ENCODE assay signal across 16 mouse cellular contexts in genomic region chr6:54604001-54604715, GRCm38 (mm10). TPM values are rescaled to one million over a fixed set of nuclear protein-coding genes. Genes with fewer than 3 reads are reported as not detected.
DNase-seq lines count a peak whose midpoint lies in the region; ATAC-seq and TF ChIP-seq lines count a peak whose summit lies in the region.
"Had no signal": no experiment of that assay in that cellular context is flagged by ENCODE, and none has a peak within 500 bp of the region (broad histone marks: within the 10 kb centered on the region; RNA-seq: fewer than 3 reads in every experiment).

No protein-coding gene starts in this region.

- 93% methylated on average over 1 of the region's 1 CpGs for WGBS in lung, embryonic 14.5 days

- H3K27me3 ChIP-seq in lung, embryonic 14.5 days (ENCODE audit: insufficient read depth, low read length) = no peaks in the 10 kb centered on the region
- H3K27me3 ChIP-seq: hindbrain, embryonic 12.5 days; midbrain, embryonic 15.5 days; neural tube, embryonic 13.5 days had no signal

- no peak for TF ChIP-seq CTCF in lung, embryonic 14.5 days (IDR thresholded peaks at IDR 0.05; ENCODE audit: low read depth)

- no peak for ATAC-seq in lung, embryonic 14.5 days (ENCODE audit: insufficient read depth)
- ATAC-seq: forebrain, embryonic 14.5 days; intestine, postnatal 0 days; midbrain, embryonic 15.5 days had no signal

- H3K9ac ChIP-seq in lung, embryonic 14.5 days = no peak overlapping the region
- H3K9ac ChIP-seq: hindbrain, embryonic 12.5 days; midbrain, embryonic 15.5 days; neural tube, embryonic 13.5 days had no signal

- H3K4me1 ChIP-seq in lung, embryonic 14.5 days (ENCODE audit: insufficient read depth) = no peaks in the 10 kb centered on the region
- H3K4me1 ChIP-seq: hindbrain, embryonic 12.5 days; midbrain, embryonic 15.5 days had no signal

- no peaks in the 10 kb centered on the region for H3K36me3 ChIP-seq in lung, embryonic 14.5 days (ENCODE audit: insufficient read depth)
- H3K36me3 ChIP-seq: midbrain, embryonic 15.5 days had no signal

- H3K27ac ChIP-seq in lung, embryonic 14.5 days (ENCODE audit: low read depth) = no peak overlapping the region
- H3K27ac ChIP-seq: hindbrain, embryonic 12.5 days; midbrain, embryonic 15.5 days; neural tube, embryonic 13.5 days had no signal

- no peak overlapping the region for H3K4me3 ChIP-seq in lung, embryonic 14.5 days (ENCODE audit: low read depth, low read length)
- H3K4me3 ChIP-seq: hindbrain, embryonic 12.5 days; midbrain, embryonic 15.5 days; neural tube, embryonic 13.5 days had no signal

- intact Hi-C loops in left cerebral cortex, postnatal 25 days (cut with DNase I) = no loop called here

- no peak overlapping the region for H3K4me2 ChIP-seq in lung, embryonic 14.5 days
- H3K4me2 ChIP-seq: hindbrain, embryonic 12.5 days; midbrain, embryonic 15.5 days; neural tube, embryonic 13.5 days had no signal

- no peaks in the 10 kb centered on the region for H3K9me3 ChIP-seq in lung, embryonic 14.5 days (ENCODE audit: low read depth, low read length)
- H3K9me3 ChIP-seq: midbrain, embryonic 15.5 days; neural tube, embryonic 13.5 days had no signal

- DNase-seq in heart, adult 11 months = peak; percentile 83
- no peak for DNase-seq in heart, adult 9 months (ENCODE audit: low spot score in 2 of 2)
- peak; percentile 67 for DNase-seq in lung, embryonic 14.5 days
- no peak for DNase-seq in lung, postnatal 4 days
- peak; percentile 92 for DNase-seq in adipocyte (ENCODE audit: low spot score)
- peak; percentile 68 for DNase-seq in kidney, postnatal 14 days
- DNase-seq in left cerebral cortex, postnatal 25 days (ENCODE audit: low spot score in 2 of 2) = no peak
- DNase-seq: cerebellum, adult 11 months; gastrocnemius, postnatal 36 days; layer of hippocampus, postnatal 36 days had no signal

RNA-seq across cellular contexts. Expression of gene Fkbp14, which starts 7.0 kb away (rescaled TPM):
- 21.5 and 28.1 TPM in 2 replicates for polyA plus RNA-seq in lung, embryonic 14.5 days (2014; fragmentation: Nextera tagmentation; extraction: Ambion mirVana)
- 1 to 10 TPM; 8.5 to 9.0 TPM for total RNA-seq in left cerebral cortex, postnatal 25 days (2021)

RNA-seq across cellular contexts. Expression of gene Plekha8, which starts 9.2 kb away (rescaled TPM):
- polyA plus RNA-seq in lung, embryonic 14.5 days (2014; fragmentation: Nextera tagmentation; extraction: Ambion mirVana) = 11.8 and 12.5 TPM in 2 replicates
- 10 to 100 TPM; 11.3 to 12.3 TPM for total RNA-seq in left cerebral cortex, postnatal 25 days (2021)

RNA-seq across cellular contexts. Expression of gene Scrn1, which starts 37.9 kb away (rescaled TPM):
- polyA plus RNA-seq in lung, embryonic 14.5 days (2014; fragmentation: Nextera tagmentation; extraction: Ambion mirVana) = 1.9 and 2.4 TPM in 2 replicates
- total RNA-seq in left cerebral cortex, postnatal 25 days (2021) = 100 to 1,000 TPM; 143 to 145 TPM
- polyA plus RNA-seq: liver, adult 2 months had no signal

Comparison
In these comparisons a context has a peak if more than half of its experiments do, and no peak if none do; other contexts are left out.
1. DNase-seq: peak in heart, adult 11 months (single experiment), lung, embryonic 14.5 days (single experiment), adipocyte (single experiment) and kidney, postnatal 14 days (single experiment); none in heart, adult 9 months (0 of 2), lung, postnatal 4 days (0 of 2) and left cerebral cortex, postnatal 25 days (0 of 2).